Mouse (Mus musculus) cerebellum, adult 2 months (tissue): ENCODE results near the gene Kif3c. TPM values are rescaled to one million over a fixed set of nuclear protein-coding genes. Genes with fewer than 3 reads are reported as not detected.

Experiments
- DNase-seq, 2 experiments: peaks; one replicate each; pipeline ENCODE4 v3.0.0; 2021
- H3K27ac ChIP-seq: fragments of 200-500 bp; 2 replicates; pipeline ENCODE4 v1.5.1; 2012; ENCODE audit warnings: low read length, control low read depth, inconsistent platforms; ENCODE audit not compliant: insufficient read depth
- H3K27me3 ChIP-seq: fragments of 200-500 bp; 2 replicates; pipeline ENCODE4 v1.6.1; 2012; ENCODE audit warnings: inconsistent platforms, mild to moderate bottlenecking, low read length, moderate library complexity; ENCODE audit not compliant: control insufficient read depth, insufficient read depth
- H3K4me1 ChIP-seq: fragments of 200-500 bp; 2 replicates; pipeline ENCODE4 v1.6.1; 2011; ENCODE audit warnings: low read length; ENCODE audit not compliant: control insufficient read depth, insufficient read depth
- H3K4me3 ChIP-seq: fragments of 200-500 bp; replicated peaks from 2 replicates; pipeline ENCODE3; 2011; ENCODE audit warnings: mild to moderate bottlenecking, low read depth, low read length, control low read depth; ENCODE audit not compliant: insufficient read depth
- CTCF ChIP-seq: fragments of 200-500 bp; IDR thresholded peaks from 2 replicates; pipeline ENCODE4 v1.5.1; 2011; ENCODE audit warnings: low read depth, mild to moderate bottlenecking, control low read depth, low read length, moderate library complexity, borderline replicate concordance; ENCODE audit not compliant: insufficient read depth
- POLR2A ChIP-seq: fragments of 200-500 bp; IDR thresholded peaks from 2 replicates; pipeline ENCODE4 v1.6.1; 2011; ENCODE audit warnings: low read length, control low read depth, borderline replicate concordance; ENCODE audit not compliant: insufficient read depth
- WGBS: fragments of 180-500 bp; shearing (Covaris S2); methylation state at CpG from one replicate; pipeline ENCODE4 v1.1.7; 2018; 5-methylcytosine and 5-hydroxymethylcytosine counted together
- polyA plus RNA-seq: library from polyadenylated mRNA; depleted of rRNA; stranded (reverse); fragments of >200 nt; gene quantifications from 2 replicates; pipeline ENCODE4 v1.2.3, GENCODE M21; 2012; rRNA removed

The Kif3c gene
- 115 and 118 TPM in 2 replicates for polyA plus RNA-seq

DNA sequence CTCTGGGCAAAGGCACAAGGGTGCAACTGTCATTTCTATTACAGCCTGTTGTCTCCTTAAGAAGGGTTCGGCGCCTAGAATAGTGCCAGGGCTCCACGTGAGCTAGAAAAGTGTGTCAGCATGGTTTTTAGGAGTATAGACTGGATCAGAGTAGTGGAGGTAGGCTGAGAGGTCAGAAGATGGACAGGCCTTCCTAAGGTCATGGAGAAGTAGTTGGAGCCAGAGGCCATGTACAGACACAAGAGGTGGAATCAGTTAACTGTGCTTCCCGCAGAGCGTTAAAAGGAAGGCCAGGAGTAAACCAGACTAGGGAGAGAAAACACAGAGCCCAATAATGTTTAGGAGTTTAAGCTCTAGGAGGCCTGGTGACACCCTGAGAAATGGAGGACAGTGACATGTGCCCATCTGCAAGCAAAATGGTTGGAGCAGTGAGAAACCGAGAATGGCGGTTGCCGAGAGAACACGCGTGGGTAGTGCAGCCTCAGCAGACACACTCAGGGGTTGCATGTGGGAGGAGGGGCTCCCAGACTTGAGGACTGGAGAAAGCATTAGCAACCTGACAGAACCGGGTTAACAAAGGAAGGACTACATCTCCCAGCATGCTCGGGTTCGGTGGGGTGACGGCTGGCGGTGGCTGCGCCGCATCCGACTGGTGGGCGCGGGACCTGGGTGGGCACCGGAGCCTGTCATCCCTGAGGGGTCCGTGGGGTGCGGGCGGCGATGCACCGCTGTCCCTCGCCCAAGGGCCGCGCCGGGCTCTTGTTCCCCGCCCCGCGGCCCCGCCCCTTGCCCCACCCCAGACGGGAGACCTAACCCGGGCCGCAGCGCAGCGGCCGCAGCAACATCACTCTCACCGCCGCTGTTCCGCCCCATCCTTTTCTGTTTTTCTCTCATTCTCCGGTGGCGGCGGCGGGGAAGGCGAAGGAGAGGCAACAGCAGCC lies at the start of gene Kif3c:
TSS of gene Kif3c (plus strand) at position 625 of the 941 bp plus-strand sequence.
- TF ChIP-seq CTCF: no peak
- TF ChIP-seq POLR2A: peak; percentile 43; the same call in 1 of the 2 replicates
- peak within 1 kb of the TSS; percentile 69 for H3K27ac ChIP-seq
- H3K4me3 ChIP-seq: peak within 1 kb of the TSS; percentile 93
- WGBS: 6% methylated on average over 48 of the region's 48 CpGs
- H3K27me3 ChIP-seq: no peaks in the 10 kb centered on the region
- peak; percentile 82 to 85 for DNase-seq
- H3K4me1 ChIP-seq: peaks cover 9% of the 10 kb centered on the region

DNA sequence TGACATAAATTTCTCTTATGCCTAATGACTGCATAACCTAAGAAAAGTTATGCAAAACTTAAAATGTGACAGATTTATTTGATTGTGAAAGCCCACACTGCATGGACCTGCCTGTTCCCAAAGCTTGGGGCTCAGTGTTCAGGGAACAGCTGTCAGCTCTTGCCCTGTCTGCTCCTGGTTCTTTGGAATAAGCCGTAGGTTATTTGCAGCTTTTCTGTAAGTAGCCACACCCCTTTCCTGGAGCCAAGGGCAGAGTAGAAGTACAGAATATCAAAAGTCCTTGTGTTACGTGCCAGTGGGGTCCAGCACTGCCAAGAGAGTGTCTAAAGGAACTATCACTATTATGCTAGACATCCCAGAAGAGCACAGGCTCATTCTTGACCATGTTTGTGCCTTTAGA lies 48.8 kb upstream of the Kif3c start:
- no peak for DNase-seq
- no peaks in the 10 kb centered on the region for H3K4me1 ChIP-seq
- no peak overlapping the region for H3K27ac ChIP-seq
- no peak for TF ChIP-seq CTCF
- TF ChIP-seq POLR2A: no peak
- no peak overlapping the region for H3K4me3 ChIP-seq
- H3K27me3 ChIP-seq: no peaks in the 10 kb centered on the region
- 9% methylated on average over 2 of the region's 2 CpGs for WGBS

DNA sequence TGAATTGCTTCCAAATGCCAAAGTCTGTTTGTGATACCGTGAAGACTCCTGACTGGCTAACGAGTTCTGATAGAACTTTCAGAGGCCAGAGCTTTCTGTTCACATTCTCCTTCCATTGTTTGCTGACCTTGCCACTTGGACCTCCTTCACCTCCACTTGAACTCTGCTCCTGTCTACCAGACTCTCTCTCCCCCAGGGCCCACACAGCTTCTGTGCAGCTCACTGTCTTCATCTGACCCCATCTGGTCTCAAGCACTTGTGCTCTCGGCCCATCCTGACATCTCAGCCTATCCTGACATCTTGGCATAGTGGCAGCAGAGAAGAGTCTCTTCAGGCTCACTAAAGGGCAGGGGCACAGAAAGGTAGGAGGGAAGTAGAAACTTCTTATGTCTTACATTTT lies 48.0 kb upstream of the Kif3c start:
- no peak overlapping the region for H3K4me3 ChIP-seq
- no peak overlapping the region for H3K27ac ChIP-seq
- DNase-seq: no peak
- no peaks in the 10 kb centered on the region for H3K27me3 ChIP-seq
- 66% methylated on average over 3 of the region's 3 CpGs for WGBS
- no peak for TF ChIP-seq POLR2A
- no peak for TF ChIP-seq CTCF
- no peaks in the 10 kb centered on the region for H3K4me1 ChIP-seq

DNA sequence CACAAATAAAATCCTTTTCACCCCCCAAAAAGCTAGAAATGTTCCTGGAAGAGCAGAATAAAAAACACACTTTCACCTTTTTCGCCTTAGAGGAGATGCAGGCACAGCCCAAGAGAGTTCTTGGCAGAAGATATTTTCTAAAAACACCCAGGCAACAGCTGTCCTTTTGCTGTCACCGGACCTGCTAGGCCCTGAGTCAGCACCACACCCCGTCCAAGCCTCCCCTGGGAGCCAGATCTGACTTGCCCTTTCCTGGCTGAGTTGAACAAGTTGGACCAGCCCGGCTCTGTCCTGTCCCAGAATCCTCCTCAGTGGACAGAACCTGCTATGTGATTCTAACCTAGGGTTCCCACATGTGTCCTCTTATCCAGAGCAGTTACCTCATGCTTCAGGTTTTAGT lies 45.6 kb upstream of the Kif3c start:
- Histone ChIP-seq H3K27me3 (no peaks in the 10 kb centered on the region), H3K4me3 (no peak overlapping the region), H3K27ac (no peak overlapping the region), H3K4me1 (no peaks in the 10 kb centered on the region; the same call in 1 of the 2 replicates)
- DNase-seq: no peak
- WGBS: 30% methylated on average over 4 of the region's 4 CpGs
- TF ChIP-seq POLR2A (no peak), CTCF (no peak)

DNA sequence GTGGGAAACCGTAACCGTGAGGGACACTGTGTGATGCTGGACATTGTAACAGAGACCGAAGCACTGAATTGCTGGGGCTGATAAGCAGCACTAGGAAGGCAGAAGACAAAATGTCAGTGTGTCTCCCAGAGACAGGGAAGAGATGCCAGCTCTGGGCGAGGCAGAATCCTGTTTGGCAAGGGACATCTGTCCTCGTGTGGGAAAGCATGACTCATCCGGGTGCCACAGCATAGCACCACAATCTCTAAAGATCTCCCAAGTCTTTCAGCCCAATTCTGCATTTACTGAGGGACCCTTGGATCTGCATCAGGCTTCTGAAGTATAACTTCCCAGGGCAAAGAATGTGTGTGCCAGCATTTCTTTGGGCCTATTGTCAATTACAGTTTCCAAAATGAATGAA lies 41.7 kb upstream of the Kif3c start:
- no peak for TF ChIP-seq CTCF
- DNase-seq: peak; percentile 25 to 55
- Histone ChIP-seq H3K27ac (no peak overlapping the region; the same call in 1 of the 2 replicates), H3K4me3 (no peak overlapping the region), H3K27me3 (no peaks in the 10 kb centered on the region), H3K4me1 (no peaks in the 10 kb centered on the region; the same call in 1 of the 2 replicates)
- WGBS: 36% methylated on average over 6 of the region's 6 CpGs

DNA sequence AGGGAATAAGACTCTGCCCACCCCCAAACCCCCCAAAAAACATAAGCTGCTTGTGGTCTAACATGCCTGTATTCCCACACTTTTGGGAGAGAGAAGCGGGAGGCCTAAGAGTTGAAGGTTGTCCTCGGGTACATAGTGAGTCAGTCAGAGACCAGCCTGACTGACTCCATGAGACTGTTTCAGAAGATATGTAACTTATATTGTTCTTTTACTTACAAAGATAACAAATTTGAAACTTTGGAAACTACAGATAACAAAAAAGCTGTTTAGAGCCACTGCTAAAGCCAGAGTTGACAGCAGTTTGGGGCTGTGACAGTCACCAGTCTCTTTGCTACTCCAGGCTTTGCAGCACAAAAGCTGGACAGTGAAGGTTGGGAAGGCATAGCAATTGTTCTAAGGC lies 39.7 kb upstream of the Kif3c start:
- Histone ChIP-seq H3K4me3 (no peak overlapping the region), H3K4me1 (no peaks in the 10 kb centered on the region; the same call in 1 of the 2 replicates), H3K27me3 (no peaks in the 10 kb centered on the region), H3K27ac (no peak overlapping the region)
- 87% methylated on average over 2 of the region's 2 CpGs for WGBS
- DNase-seq: no peak
- TF ChIP-seq CTCF: no peak
- TF ChIP-seq POLR2A: no peak

DNA sequence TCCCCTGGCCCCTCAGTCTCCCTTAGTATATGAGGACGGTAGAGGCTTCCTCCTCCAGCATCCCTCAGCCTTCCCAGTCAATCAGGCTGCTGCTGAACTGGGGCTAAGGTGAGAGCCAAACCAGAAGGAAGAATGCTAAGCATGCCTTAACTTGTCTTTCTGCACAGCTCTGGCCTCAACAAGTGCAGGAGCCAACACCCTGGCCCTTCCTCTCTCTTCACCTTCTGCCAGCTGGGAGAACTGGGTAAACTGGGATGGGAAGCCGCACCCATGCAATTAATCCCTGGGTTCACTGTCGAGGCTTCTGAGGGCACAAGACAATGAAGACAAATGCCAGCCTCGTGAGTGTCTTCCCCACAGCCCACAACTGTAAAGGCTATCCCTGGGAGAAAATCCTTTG lies 35.3 kb upstream of the Kif3c start:
- WGBS: 82% methylated on average over 4 of the region's 4 CpGs
- no peaks in the 10 kb centered on the region for H3K27me3 ChIP-seq
- TF ChIP-seq CTCF: no peak
- no peak for TF ChIP-seq POLR2A
- H3K27ac ChIP-seq: no peak overlapping the region
- H3K4me1 ChIP-seq: no peaks in the 10 kb centered on the region
- no peak overlapping the region for H3K4me3 ChIP-seq
- DNase-seq: no peak

DNA sequence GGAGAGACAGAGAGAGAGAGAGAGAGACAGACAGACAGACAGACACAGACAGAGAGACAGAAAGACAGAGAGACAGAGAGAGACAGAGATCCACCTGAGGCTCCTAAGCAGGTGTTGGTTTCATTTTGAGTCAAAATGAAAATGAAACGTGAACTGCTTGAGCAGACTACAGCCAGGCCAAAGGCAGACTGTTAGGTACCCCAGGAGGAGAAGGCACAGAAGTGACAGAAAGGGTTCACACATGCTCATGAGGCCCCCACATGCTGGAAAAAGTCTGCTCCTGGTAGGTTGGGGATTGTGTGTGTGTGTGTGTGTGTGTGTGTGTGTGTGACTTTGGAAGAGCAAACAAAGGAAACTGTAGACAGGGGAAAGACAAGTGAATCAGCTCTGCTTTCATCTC lies 26.0 kb upstream of the Kif3c start:
- no peak overlapping the region for H3K4me3 ChIP-seq
- H3K27me3 ChIP-seq: no peaks in the 10 kb centered on the region
- no peaks in the 10 kb centered on the region for H3K4me1 ChIP-seq
- DNase-seq: no peak
- no peak overlapping the region for H3K27ac ChIP-seq
- WGBS: 59% methylated on average over 1 of the region's 1 CpGs
- TF ChIP-seq POLR2A (no peak), CTCF (no peak)
